ENCODE assay signal across 8 mouse cellular contexts in genomic region chr13:47122537-47123430, GRCm38 (mm10). TPM values are rescaled to one million over a fixed set of nuclear protein-coding genes. Genes with fewer than 3 reads are reported as not detected.
A peak's percentile ranks its signal among the peaks of the same experiment; 100 is the strongest.
DNase-seq lines count a peak whose midpoint lies in the region; ATAC-seq lines count a peak whose summit lies in the region.

Gene Rnf144b, plus strand, starts transcription at chr13:47122656.

- H3K4me3 ChIP-seq in kidney, embryonic 14.5 days (ENCODE audit: low read length): peak within 1 kb of the TSS; percentile 55
- H3K4me3 ChIP-seq in embryonic facial prominence, embryonic 10.5 days: peak within 1 kb of the TSS; percentile 64
- peak within 1 kb of the TSS; percentile 68 for H3K4me3 ChIP-seq in heart, embryonic 10.5 days
- H3K4me3 ChIP-seq in liver, embryonic 15.5 days (replicated peaks): peak within 1 kb of the TSS; percentile 55
- peak within 1 kb of the TSS; percentile 43 for H3K4me3 ChIP-seq in neural tube, embryonic 11.5 days (ENCODE audit: low read depth, low read length)

- H3K27ac ChIP-seq in kidney, embryonic 14.5 days (ENCODE audit: low read depth, low read length): no peak within 1 kb of the TSS
- peak within 1 kb of the TSS; percentile 5; the same call in 1 of the 2 replicates for H3K27ac ChIP-seq in embryonic facial prominence, embryonic 10.5 days (replicated peaks)
- H3K27ac ChIP-seq in heart, embryonic 10.5 days: peak within 1 kb of the TSS; percentile 83
- no peak within 1 kb of the TSS for H3K27ac ChIP-seq in liver, embryonic 15.5 days (replicated peaks)
- no peak within 1 kb of the TSS for H3K27ac ChIP-seq in neural tube, embryonic 11.5 days (ENCODE audit: low read depth, low read length)

- peaks cover 3% of the 10 kb centered on the region; the same call in 1 of the 2 replicates for H3K27me3 ChIP-seq in kidney, embryonic 14.5 days (ENCODE audit: control insufficient read depth, insufficient read depth, low read length)
- peaks cover 51% of the 10 kb centered on the region for H3K27me3 ChIP-seq in embryonic facial prominence, embryonic 10.5 days (replicated peaks; ENCODE audit: low read depth, poor library complexity, severe bottlenecking)
- peaks cover 14% of the 10 kb centered on the region for H3K27me3 ChIP-seq in heart, embryonic 10.5 days (ENCODE audit: insufficient read depth, poor library complexity, severe bottlenecking)
- peaks cover 72% of the 10 kb centered on the region for H3K27me3 ChIP-seq in liver, embryonic 15.5 days
- peaks cover 6% of the 10 kb centered on the region; the same call in 1 of the 2 replicates for H3K27me3 ChIP-seq in neural tube, embryonic 11.5 days (ENCODE audit: control insufficient read depth, insufficient read depth, low read length)

- peak within 1 kb of the TSS; percentile 98 for H3K4me2 ChIP-seq in kidney, embryonic 14.5 days (replicated peaks; ENCODE audit: low read depth, low read length)
- peak within 1 kb of the TSS; percentile 65 for H3K4me2 ChIP-seq in liver, embryonic 15.5 days
- H3K4me2 ChIP-seq in neural tube, embryonic 11.5 days (ENCODE audit: low read depth): peak within 1 kb of the TSS; percentile 90

- no peaks in the 10 kb centered on the region for H3K9me3 ChIP-seq in kidney, embryonic 14.5 days (ENCODE audit: control insufficient read depth, low read length)
- H3K9me3 ChIP-seq in embryonic facial prominence, embryonic 10.5 days: no peaks in the 10 kb centered on the region
- no peaks in the 10 kb centered on the region for H3K9me3 ChIP-seq in heart, embryonic 10.5 days
- H3K9me3 ChIP-seq in liver, embryonic 15.5 days (replicated peaks): no peaks in the 10 kb centered on the region
- H3K9me3 ChIP-seq in neural tube, embryonic 11.5 days (ENCODE audit: control insufficient read depth, low read length): no peaks in the 10 kb centered on the region

- no peaks in the 10 kb centered on the region for H3K36me3 ChIP-seq in kidney, embryonic 14.5 days (ENCODE audit: control insufficient read depth, insufficient read depth, low read length)
- no peaks in the 10 kb centered on the region for H3K36me3 ChIP-seq in embryonic facial prominence, embryonic 10.5 days (replicated peaks)
- H3K36me3 ChIP-seq in heart, embryonic 10.5 days: no peaks in the 10 kb centered on the region
- no peaks in the 10 kb centered on the region for H3K36me3 ChIP-seq in liver, embryonic 15.5 days (replicated peaks)
- no peaks in the 10 kb centered on the region for H3K36me3 ChIP-seq in neural tube, embryonic 11.5 days (ENCODE audit: control insufficient read depth, insufficient read depth, low read length)

- peak; percentile 65; the same call in 1 of the 2 replicates for ATAC-seq in kidney, embryonic 14.5 days (ENCODE audit: low FRiP score, low TSS enrichment)
- ATAC-seq in liver, embryonic 15.5 days (ENCODE audit: insufficient read depth): 0 out of 2 replicates have a peak, but pooled peaks have one; percentile 43
- no peak for ATAC-seq in neural tube, embryonic 11.5 days (ENCODE audit: insufficient read depth, low FRiP score, low TSS enrichment)

- H3K4me1 ChIP-seq in kidney, embryonic 14.5 days (ENCODE audit: control insufficient read depth, insufficient read depth, low read length): peaks cover 10% of the 10 kb centered on the region; the same call in 1 of the 2 replicates
- peaks cover 33% of the 10 kb centered on the region for H3K4me1 ChIP-seq in embryonic facial prominence, embryonic 10.5 days
- peaks cover 23% of the 10 kb centered on the region for H3K4me1 ChIP-seq in heart, embryonic 10.5 days
- peaks cover 13% of the 10 kb centered on the region for H3K4me1 ChIP-seq in liver, embryonic 15.5 days (replicated peaks)
- no peaks in the 10 kb centered on the region for H3K4me1 ChIP-seq in neural tube, embryonic 11.5 days (ENCODE audit: control insufficient read depth, insufficient read depth, low read length)

- 2% methylated on average over 55 of the region's 55 CpGs for WGBS in kidney, embryonic 14.5 days
- 1% methylated on average over 55 of the region's 55 CpGs for WGBS in embryonic facial prominence, embryonic 10.5 days
- WGBS in heart, embryonic 10.5 days: 2% methylated on average over 55 of the region's 55 CpGs
- 4% methylated on average over 55 of the region's 55 CpGs for WGBS in liver, embryonic 15.5 days (ENCODE audit: insufficient replicate concordance)
- 2% methylated on average over 55 of the region's 55 CpGs for WGBS in neural tube, embryonic 11.5 days

- no peak for DNase-seq in kidney, adult 11 months
- DNase-seq in embryonic facial prominence, embryonic 10.5 days (ENCODE audit: low spot score): peak; percentile 73
- no peak for DNase-seq in heart, embryonic 10.5 days (ENCODE audit: low spot score)
- DNase-seq in kidney, postnatal 14 days: peak; percentile 58
- peak; percentile 59 for DNase-seq in neural tube, embryonic 11.5 days (ENCODE audit: low spot score)
- peak; percentile 50 to 65 for DNase-seq in thymus, postnatal 10 days (ENCODE audit: low spot score in 2 of 2)

- H3K9ac ChIP-seq in kidney, embryonic 14.5 days (ENCODE audit: low read depth, low read length): peak within 1 kb of the TSS; percentile 59
- H3K9ac ChIP-seq in liver, embryonic 15.5 days: peak within 1 kb of the TSS; percentile 41; the same call in 1 of the 2 replicates
- peak within 1 kb of the TSS; percentile 44 for H3K9ac ChIP-seq in neural tube, embryonic 11.5 days (ENCODE audit: low read length)

RNA-seq across cellular contexts. Expression of gene Rnf144b, which starts in this region (rescaled TPM):
- 0.90 and 0.95 TPM in 2 replicates for polyA plus RNA-seq in kidney, embryonic 14.5 days (2014; fragmentation: Nextera tagmentation; extraction: Ambion mirVana)
- 0.79 and 0.90 TPM in 2 replicates for polyA plus RNA-seq in embryonic facial prominence, embryonic 10.5 days (2016; fragmentation: Nextera tagmentation; extraction: Ambion mirVana)
- 0.98 and 1.6 TPM in 2 replicates for polyA plus RNA-seq in heart, embryonic 10.5 days (2016; fragmentation: Nextera tagmentation; extraction: Ambion mirVana)
- polyA plus RNA-seq in liver, embryonic 15.5 days (2015; fragmentation: Nextera tagmentation; extraction: Ambion mirVana): 1.8 and 2.1 TPM in 2 replicates
- 2.4 and 3.1 TPM in 2 replicates for polyA plus RNA-seq in neural tube, embryonic 11.5 days (2014; fragmentation: Nextera tagmentation; extraction: Ambion mirVana)

Comparison
In these comparisons a context has a peak if more than half of its experiments do, and no peak if none do; other contexts are left out.
1. DNase-seq: peak in kidney, postnatal 14 days (single experiment), neural tube, embryonic 11.5 days (single experiment) and thymus, postnatal 10 days (2 of 2); none in kidney, adult 11 months (single experiment) and heart, embryonic 10.5 days (single experiment).
2. Peak in ATAC-seq, H3K4me3 ChIP-seq, H3K9ac ChIP-seq and H3K4me2 ChIP-seq in kidney, embryonic 14.5 days; RNA of the gene not detected or under 1 TPM.
3. Peak in DNase-seq, H3K4me3 ChIP-seq and H3K27ac ChIP-seq in embryonic facial prominence, embryonic 10.5 days; RNA of the gene not detected or under 1 TPM.
4. Peak in every context shown above with its lines, with median percentiles within 50 percentile points of each other: H3K4me2 ChIP-seq, H3K4me3 ChIP-seq and H3K9ac ChIP-seq.